Comparison of ENCODE assay signal across 32 mouse cellular contexts in the genomic region with DNA sequence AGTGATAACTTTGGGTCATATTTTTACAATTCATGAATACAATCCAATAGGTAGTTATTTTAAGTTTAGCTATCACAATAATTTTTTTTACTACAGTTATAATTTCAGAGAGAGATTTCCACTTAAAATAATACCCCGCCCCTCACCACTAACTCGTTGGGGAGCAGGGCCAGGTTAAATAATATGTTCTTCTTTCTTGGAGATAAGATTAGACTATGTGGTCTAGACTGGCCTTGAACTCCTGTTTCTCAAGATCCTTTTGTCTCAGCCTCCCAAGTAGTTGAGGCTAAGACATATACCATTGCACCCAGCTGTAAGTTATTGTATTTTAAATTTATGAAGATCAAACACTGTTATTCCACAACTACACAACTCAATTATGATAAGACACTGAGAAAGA. TPM values are rescaled to one million over a fixed set of nuclear protein-coding genes. Genes with fewer than 3 reads are reported as not detected.
"Had no signal": no experiment of that assay in that cellular context is flagged by ENCODE, and none has a peak within 500 bp of the region (broad histone marks: within the 10 kb centered on the region; RNA-seq: fewer than 3 reads in every experiment).

No protein-coding gene starts in this region.

- H3K4me3 ChIP-seq: limb, embryonic 10.5 days; limb, embryonic 12.5 days; limb, embryonic 13.5 days; limb, embryonic 15.5 days; liver, embryonic 12.5 days; liver, embryonic 13.5 days; liver, embryonic 15.5 days; lung, embryonic 15.5 days; megakaryocyte, embryonic 14.5 days; midbrain, embryonic 10.5 days; midbrain, embryonic 12.5 days; midbrain, embryonic 13.5 days; midbrain, embryonic 15.5 days; myocyte had no signal

- ATAC-seq: liver, embryonic 12.5 days; liver, postnatal 0 days; lung, postnatal 0 days; midbrain, embryonic 13.5 days; midbrain, embryonic 15.5 days; midbrain, embryonic 16.5 days had no signal

- H3K9me3 ChIP-seq: limb, embryonic 10.5 days; limb, embryonic 12.5 days; limb, embryonic 13.5 days; limb, embryonic 15.5 days; liver, embryonic 12.5 days; liver, embryonic 13.5 days; liver, embryonic 15.5 days; lung, embryonic 15.5 days; midbrain, embryonic 10.5 days; midbrain, embryonic 12.5 days; midbrain, embryonic 13.5 days; midbrain, embryonic 15.5 days had no signal

- H3K27ac ChIP-seq: limb, embryonic 10.5 days; limb, embryonic 12.5 days; limb, embryonic 13.5 days; limb, embryonic 15.5 days; liver, embryonic 12.5 days; liver, embryonic 13.5 days; liver, embryonic 14.5 days; liver, embryonic 15.5 days; lung, embryonic 15.5 days; macrophage; midbrain, embryonic 10.5 days; midbrain, embryonic 12.5 days; midbrain, embryonic 13.5 days; midbrain, embryonic 15.5 days had no signal

- H3K4me2 ChIP-seq: limb, embryonic 12.5 days; limb, embryonic 13.5 days; limb, embryonic 15.5 days; liver, embryonic 11.5 days; liver, embryonic 12.5 days; liver, embryonic 13.5 days; liver, embryonic 15.5 days; lung, embryonic 14.5 days; lung, embryonic 15.5 days; midbrain, embryonic 11.5 days; midbrain, embryonic 12.5 days; midbrain, embryonic 13.5 days; midbrain, embryonic 15.5 days had no signal

- H3K9ac ChIP-seq: limb, embryonic 12.5 days; limb, embryonic 13.5 days; limb, embryonic 15.5 days; liver, embryonic 12.5 days; liver, embryonic 13.5 days; liver, embryonic 14.5 days; liver, embryonic 15.5 days; liver, postnatal 0 days; lung, embryonic 14.5 days; lung, embryonic 15.5 days; midbrain, embryonic 12.5 days; midbrain, embryonic 13.5 days; midbrain, embryonic 15.5 days had no signal

- H3K36me3 ChIP-seq: midbrain, embryonic 15.5 days had no signal

- DNase-seq: left cerebral cortex, postnatal 4 days; liver; liver, embryonic 13.5 days; liver, postnatal 0 days; lung, adult 18-20 months; lung, adult 2 months; lung, embryonic 14.5 days; lung, postnatal 10 days; lung, postnatal 14 days; lung, postnatal 36 days; lung, postnatal 4 days; midbrain, embryonic 14.5 days had no signal

- H3K27me3 ChIP-seq: limb, embryonic 12.5 days; limb, embryonic 13.5 days; limb, embryonic 15.5 days; liver, embryonic 12.5 days; liver, embryonic 13.5 days; liver, embryonic 15.5 days; lung, embryonic 15.5 days; midbrain, embryonic 12.5 days; midbrain, embryonic 13.5 days; midbrain, embryonic 15.5 days had no signal

RNA-seq across cellular contexts. Expression of gene Qpct, which starts 38.1 kb away (rescaled TPM):
- total RNA-seq: megakaryocyte-erythroid progenitor cell, adult 5-6 weeks had no signal
